Mouse (Mus musculus) ES-E14 (cell line): Measurements from ENCODE around the gene Hoxd10. TPM values are rescaled to one million over a fixed set of nuclear protein-coding genes. Genes with fewer than 3 reads are reported as not detected.

Source experiments
- DNase-seq: peaks from one replicate; pipeline ENCODE4 v3.0.0-alpha.2; 2013; ENCODE audit warnings: low read depth, low spot score
- H3K27ac ChIP-seq: 2 replicates; pipeline ENCODE4 v1.5.1; 2012; ENCODE audit warnings: low read depth, mild to moderate bottlenecking, low read length, moderate library complexity, mixed read lengths; ENCODE audit not compliant: poor library complexity, insufficient read depth, severe bottlenecking
- H3K36me3 ChIP-seq: 2 replicates; pipeline ENCODE4 v1.6.1; 2012; ENCODE audit warnings: mild to moderate bottlenecking, low read length, moderate library complexity, mixed read lengths; ENCODE audit not compliant: control insufficient read depth, poor library complexity, insufficient read depth, severe bottlenecking
- H3K4me1 ChIP-seq, 2 experiments: fragments of 150-350 bp in 1 of 2; sonication (generic) in 1 of 2; 2 replicates each; pipeline ENCODE4 v1.6.1; 2012; ENCODE audit warnings: low read length in 2 of 2, mild to moderate bottlenecking in 1 of 2, mixed read lengths in 1 of 2; ENCODE audit not compliant: control insufficient read depth in 2 of 2, insufficient read depth in 2 of 2, poor library complexity in 1 of 2
- H3K4me3 ChIP-seq, 2 experiments: fragments of 150-350 bp in 1 of 2; sonication (generic) in 1 of 2; 2 replicates each; pipeline ENCODE4 v1.5.1; 2012; ENCODE audit warnings: low read length in 2 of 2, low read depth in 1 of 2, mild to moderate bottlenecking in 1 of 2, mixed read lengths in 1 of 2; ENCODE audit not compliant: insufficient read depth in 1 of 2, poor library complexity in 1 of 2, severe bottlenecking in 1 of 2
- H3K9ac ChIP-seq: 2 replicates; pipeline ENCODE4 v1.6.1; 2012; ENCODE audit warnings: low read depth, mild to moderate bottlenecking, low read length, mixed read lengths; ENCODE audit not compliant: poor library complexity, insufficient read depth, severe bottlenecking
- H3K9me3 ChIP-seq: fragments of 150-350 bp; sonication (generic); 2 replicates; pipeline ENCODE4 v1.6.1; 2012; ENCODE audit warnings: low read depth, mild to moderate bottlenecking, low read length; ENCODE audit not compliant: control insufficient read depth, insufficient read depth
- CHD2 ChIP-seq: IDR thresholded peaks from 2 replicates; pipeline ENCODE4 v1.6.1; 2014; ENCODE audit warnings: mild to moderate bottlenecking, low read depth, low read length, inconsistent platforms
- HCFC1 ChIP-seq: IDR thresholded peaks from 2 replicates; pipeline ENCODE4 v1.6.1; 2012; ENCODE audit warnings: low read length, inconsistent platforms, borderline replicate concordance; ENCODE audit not compliant: insufficient read depth
- MAFK ChIP-seq: IDR thresholded peaks from 2 replicates; pipeline ENCODE4 v1.6.1; 2014; ENCODE audit warnings: mild to moderate bottlenecking, low read depth, low read length, inconsistent platforms; ENCODE audit not compliant: insufficient read depth
- ZC3H11A ChIP-seq: IDR thresholded peaks from 2 replicates; pipeline ENCODE4 v1.6.1; 2012; ENCODE audit warnings: low read depth, mild to moderate bottlenecking, inconsistent platforms, low read length, borderline replicate concordance
- ZNF384 ChIP-seq: IDR thresholded peaks from 2 replicates; pipeline ENCODE4 v1.6.1; 2012; ENCODE audit warnings: low read depth, low read length, inconsistent platforms
- in situ Hi-C, 2 experiments: fragments of 600-800 bp; cut with MboI; formaldehyde crosslinking; loops; one replicate each; pipeline ENCODE4 v1.15.1; 2025; ENCODE audit warnings: low sequenced_read_pairs in 2 of 2, inconsistent platforms in 1 of 2; ENCODE audit not compliant: unreplicated experiment in 2 of 2
- total RNA-seq: library from RNA; depleted of rRNA; stranded (reverse); fragments of 300-350 nt; gene quantifications from 2 replicates; pipeline ENCODE4 v1.2.3, GENCODE M21; 2012

Hoxd10 gene
- total RNA-seq, 1 experiment, result 0.40 TPM

GRCm38 (mm10) chr2:74696442-74697335 lies 5.0 kb downstream of the Hoxd10 start:
- Histone ChIP-seq H3K9me3 (no peaks in the 10 kb centered on the region), H3K27ac (no peak overlapping the region), H3K9ac (no peak overlapping the region), H3K36me3 (no peaks in the 10 kb centered on the region), H3K4me1 (peaks cover 0 to 3% of the 10 kb centered on the region in 2 experiments; a peak in 1 of 4 replicates), H3K4me3 (no peak overlapping the region)
- in situ Hi-C loops, result loop anchor here in 1 of 2 experiments (25.0 kb wide), 1 partner anchor 891 kb away; no protein-coding TSS in a partner anchor
- DNase-seq, result no peak
- no peak for TF ChIP-seq CHD2
- no peak for TF ChIP-seq ZC3H11A
- TF ChIP-seq HCFC1, result no peak
- TF ChIP-seq ZNF384, result no peak
- no peak for TF ChIP-seq MAFK

DNA sequence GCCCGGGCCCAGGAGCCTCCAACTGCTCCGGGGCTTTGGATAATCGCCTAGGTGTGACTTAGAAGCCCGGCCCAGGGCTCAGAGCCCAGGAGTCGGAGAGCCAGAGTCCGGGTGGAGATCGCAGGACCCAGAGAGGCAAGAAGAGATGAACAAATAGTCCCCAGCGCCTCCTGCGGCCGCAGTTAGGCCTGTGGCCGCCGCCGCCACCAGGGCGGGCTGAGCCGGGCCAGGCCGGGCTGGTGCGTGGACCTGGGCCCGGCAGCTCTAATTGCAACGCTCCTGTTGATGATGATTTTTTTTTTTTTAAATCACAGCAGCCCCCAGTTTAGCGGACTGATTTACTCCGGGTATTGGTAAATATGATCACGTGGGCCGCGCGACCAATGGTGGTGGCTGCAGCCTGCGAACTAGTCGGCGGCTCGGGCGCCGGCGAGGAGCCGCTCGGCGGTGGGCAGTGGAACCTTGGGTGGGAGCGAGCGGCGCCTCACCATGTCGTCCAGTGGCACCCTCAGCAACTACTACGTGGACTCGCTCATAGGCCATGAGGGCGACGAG lies 5.9 kb downstream of the Hoxd10 start, which contains the start of gene Hoxd9:
Hoxd9 (plus strand) TSS at position 161 of the 555 bp plus-strand sequence.
- H3K9me3 ChIP-seq, result no peaks in the 10 kb centered on the region
- no peaks in the 10 kb centered on the region for H3K36me3 ChIP-seq
- in situ Hi-C loops, result loop anchor here in 1 of 2 experiments (25.0 kb wide), 1 partner anchor 890 kb away; no protein-coding TSS in a partner anchor
- H3K9ac ChIP-seq, result no peak within 1 kb of the TSS
- TF ChIP-seq CHD2, result no peak
- TF ChIP-seq MAFK, result no peak
- TF ChIP-seq ZC3H11A, result no peak
- no peak for TF ChIP-seq ZNF384
- no peak for TF ChIP-seq HCFC1
- H3K4me1 ChIP-seq, result peaks cover 0 to 2% of the 10 kb centered on the region in 2 experiments; a peak in 1 of 4 replicates
- no peak for DNase-seq
- H3K4me3 ChIP-seq, result peak within 1 kb of the TSS; percentile 27 to 46; a peak in 3 of 4 replicates
- H3K27ac ChIP-seq, result no peak within 1 kb of the TSS

GRCm38 (mm10) chr2:74698201-74699052 lies 6.7 kb downstream of the Hoxd10 start:
- peaks cover 0 to 2% of the 10 kb centered on the region in 2 experiments; a peak in 1 of 4 replicates for H3K4me1 ChIP-seq
- peak overlapping the region; percentile 27 to 46; a peak in 3 of 4 replicates for H3K4me3 ChIP-seq
- H3K9ac ChIP-seq, result no peak overlapping the region
- H3K27ac ChIP-seq, result no peak overlapping the region
- no peak for DNase-seq
- H3K9me3 ChIP-seq, result no peaks in the 10 kb centered on the region
- in situ Hi-C loops, result loop anchor here in 1 of 2 experiments (25.0 kb wide), 1 partner anchor 889 kb away; no protein-coding TSS in a partner anchor
- H3K36me3 ChIP-seq, result no peaks in the 10 kb centered on the region
- TF ChIP-seq ZC3H11A, result no peak

DNA sequence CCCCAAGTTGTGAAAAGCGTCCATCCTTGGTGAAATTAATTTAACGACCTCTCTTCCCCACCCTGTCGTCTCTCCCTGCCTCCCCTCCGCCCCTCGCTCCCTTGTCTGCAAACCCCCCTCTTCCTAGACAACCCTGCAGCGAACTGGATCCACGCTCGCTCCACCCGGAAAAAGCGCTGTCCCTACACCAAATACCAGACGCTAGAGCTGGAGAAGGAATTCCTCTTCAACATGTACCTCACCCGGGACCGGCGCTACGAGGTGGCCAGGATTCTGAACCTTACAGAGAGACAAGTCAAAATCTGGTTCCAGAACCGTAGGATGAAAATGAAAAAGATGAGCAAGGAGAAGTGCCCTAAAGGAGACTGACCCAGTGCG lies 7.3 kb downstream of the Hoxd10 start:
- Histone ChIP-seq H3K4me1 (peaks cover 0 to 3% of the 10 kb centered on the region in 2 experiments; a peak in 1 of 4 replicates), H3K9ac (no peak overlapping the region), H3K27ac (no peak overlapping the region), H3K9me3 (no peaks in the 10 kb centered on the region), H3K36me3 (no peaks in the 10 kb centered on the region), H3K4me3 (no peak overlapping the region)
- TF ChIP-seq ZNF384, result no peak
- no peak for DNase-seq
- in situ Hi-C loops, result loop anchor here in 1 of 2 experiments (25.0 kb wide), 1 partner anchor 888 kb away; no protein-coding TSS in a partner anchor
